Mouse (Mus musculus): Measurements from ENCODE around the gene Thoc7.

DNA sequence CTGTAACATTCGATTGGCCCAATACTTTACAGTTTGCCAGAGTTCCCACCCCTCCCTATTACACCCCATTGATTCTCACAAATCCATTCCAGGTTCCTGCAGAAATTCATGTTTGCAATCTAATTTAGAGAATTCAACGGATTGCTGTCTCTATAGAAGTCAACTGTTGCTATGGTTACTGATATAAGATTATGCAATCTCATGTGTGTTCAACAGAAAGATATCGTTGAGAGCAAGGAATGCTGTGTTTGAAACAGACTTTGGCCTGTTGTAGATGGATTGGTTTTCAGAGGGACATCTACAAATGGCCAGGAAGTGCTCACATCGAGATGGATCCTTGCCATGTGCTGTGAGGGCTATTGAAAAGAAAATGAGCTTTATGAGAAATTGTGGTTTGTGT lies 46.4 kb downstream of the Thoc7 start:
- TF ChIP-seq CTCF (conservative IDR thresholded peaks at IDR 0.05; ENCODE audit: low read length) (no peak), POU5F1 (IDR thresholded peaks at IDR 0.05; ENCODE audit: borderline replicate concordance, low read length) (no peak), NANOG (IDR thresholded peaks at IDR 0.05; ENCODE audit: borderline replicate concordance, low read length) (no peak)

Measured in E14TG2a.4 (cell line).